Mouse (Mus musculus) heart, postnatal 4 days (tissue): ENCODE results near the gene Ttc28. TPM values are rescaled to one million over a fixed set of nuclear protein-coding genes. Genes with fewer than 3 reads are reported as not detected.
"Not testable (repeated sequence)": the region's sequence is repeated elsewhere in the genome, so short reads cannot be mapped to it uniquely, and the experiment has no call there.

ENCODE experiments used
- DNase-seq: peaks from one replicate; pipeline ENCODE4 v3.0.0; 2021
- total RNA-seq, 2 experiments: library from RNA; stranded (reverse); gene quantifications; 2 replicates each; pipeline ENCODE4 v1.2.3; 2021

Ttc28 gene
- total RNA-seq: 10 to 100 TPM; 29.3 to 29.9 TPM

GRCm38 (mm10) chr5:110879584-110880374, at the start of gene Ttc28:
Gene Ttc28 (plus strand): TSS chr5:110879803.
- peak; percentile 92 for DNase-seq

GRCm38 (mm10) chr5:110831036-110831720, 48.4 kb upstream of the Ttc28 start:
- no peak for DNase-seq

GRCm38 (mm10) chr5:110835959-110836358, 43.6 kb upstream of the Ttc28 start:
- peak; percentile 67 for DNase-seq

GRCm38 (mm10) chr5:110838016-110838415, 41.6 kb upstream of the Ttc28 start:
- DNase-seq: not testable (repeated sequence)

- DNase-seq: no peak
These were observed 40.4 kb upstream of the Ttc28 start for GRCm38 (mm10) chr5:110839038-110839677.

GRCm38 (mm10) chr5:110839678-110840365, 39.8 kb upstream of the Ttc28 start, which contains the start of the genes Hscb and Chek2:
Gene Hscb (minus strand): TSS chr5:110839777.
Gene Chek2 (plus strand): TSS chr5:110839979.
- DNase-seq: peak; percentile 98

GRCm38 (mm10) chr5:110840465-110840864, 39.1 kb upstream of the Ttc28 start:
- DNase-seq: peak; percentile 53

GRCm38 (mm10) chr5:110841046-110841862, 38.3 kb upstream of the Ttc28 start:
- no peak for DNase-seq

- no peak for DNase-seq
These were observed 26.6 kb upstream of the Ttc28 start for GRCm38 (mm10) chr5:110852990-110853389.

- DNase-seq: no peak
These were observed 22.5 kb upstream of the Ttc28 start for GRCm38 (mm10) chr5:110857091-110857490.

GRCm38 (mm10) chr5:110859013-110859650, 20.5 kb upstream of the Ttc28 start:
- peak; percentile 59 for DNase-seq

GRCm38 (mm10) chr5:110860445-110860844, 19.2 kb upstream of the Ttc28 start:
- DNase-seq: no peak

GRCm38 (mm10) chr5:110868460-110868859, 11.1 kb upstream of the Ttc28 start:
- no peak for DNase-seq

- DNase-seq: no peak
These were observed 10.3 kb upstream of the Ttc28 start for GRCm38 (mm10) chr5:110869242-110869669.

GRCm38 (mm10) chr5:110873160-110873559, 6.4 kb upstream of the Ttc28 start:
- DNase-seq: no peak

GRCm38 (mm10) chr5:110874711-110875110, 4.9 kb upstream of the Ttc28 start:
- peak; percentile 62 for DNase-seq

- no peak for DNase-seq
These were observed 4.3 kb upstream of the Ttc28 start for GRCm38 (mm10) chr5:110875286-110875685.

GRCm38 (mm10) chr5:110877666-110878505, 1.7 kb upstream of the Ttc28 start:
- DNase-seq: no peak

GRCm38 (mm10) chr5:110878526-110878925, 1.1 kb upstream of the Ttc28 start:
- not testable (repeated sequence) for DNase-seq

GRCm38 (mm10) chr5:110879042-110879441, 561 bp upstream of the Ttc28 start:
- DNase-seq: no peak
